Mouse (Mus musculus): ENCODE data around the gene Olfr92. TPM values are rescaled to one million over a fixed set of nuclear protein-coding genes. Genes with fewer than 3 reads are reported as not detected.

Gene Olfr92
- polyA plus RNA-seq (2012; rRNA removed) = not detected in 2 replicates

DNA sequence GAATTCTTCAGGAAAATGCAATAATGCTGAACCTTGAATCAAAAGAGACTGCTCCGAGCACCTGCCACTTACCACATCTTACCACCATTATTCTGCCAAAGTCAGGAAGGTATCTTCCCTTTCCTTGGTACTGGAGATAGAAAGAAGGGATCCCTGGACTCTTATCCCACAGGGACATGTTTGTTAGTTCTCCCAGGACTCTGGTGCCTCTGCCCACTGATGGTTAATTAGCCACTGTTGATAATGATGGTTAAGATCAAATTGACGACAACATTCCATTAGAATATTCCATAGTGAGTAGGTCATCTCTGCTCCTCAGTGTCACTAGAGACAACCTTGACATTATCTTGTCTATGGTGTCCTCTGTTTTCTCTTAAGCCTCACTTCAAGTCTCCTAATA, at the start of gene Olfr92:
Olfr92 (minus strand) TSS at position 101 of the 400 bp plus-strand sequence.

GRCm38 (mm10) chr17:37161394-37161793, 41.5 kb upstream of the Olfr92 start, which contains the start of gene Olfr93:
Gene Olfr93, minus strand, starts transcription at chr17:37161494.

DNA sequence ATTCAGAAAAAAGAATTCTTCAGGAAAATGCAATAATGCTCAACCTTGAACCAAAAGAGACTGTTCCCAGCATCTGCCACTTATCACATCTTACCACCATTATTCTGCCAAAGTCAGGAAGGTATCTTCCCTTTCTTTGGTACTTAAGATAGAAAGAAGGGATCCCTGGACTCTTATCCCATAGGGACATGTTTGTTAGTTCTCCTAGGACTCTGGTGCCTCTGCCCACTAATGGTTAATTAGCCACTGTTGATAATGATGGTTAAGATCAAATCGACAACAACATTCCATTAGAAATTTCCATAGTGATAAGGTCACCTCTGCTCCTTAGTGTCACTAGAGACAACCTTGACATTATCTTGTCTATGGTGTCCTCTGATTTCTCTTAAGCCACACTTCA, 21.7 kb downstream of the Olfr92 start, which contains the start of gene Olfr91:
Olfr91 (minus strand) TSS at position 101 of the 400 bp plus-strand sequence.

DNA sequence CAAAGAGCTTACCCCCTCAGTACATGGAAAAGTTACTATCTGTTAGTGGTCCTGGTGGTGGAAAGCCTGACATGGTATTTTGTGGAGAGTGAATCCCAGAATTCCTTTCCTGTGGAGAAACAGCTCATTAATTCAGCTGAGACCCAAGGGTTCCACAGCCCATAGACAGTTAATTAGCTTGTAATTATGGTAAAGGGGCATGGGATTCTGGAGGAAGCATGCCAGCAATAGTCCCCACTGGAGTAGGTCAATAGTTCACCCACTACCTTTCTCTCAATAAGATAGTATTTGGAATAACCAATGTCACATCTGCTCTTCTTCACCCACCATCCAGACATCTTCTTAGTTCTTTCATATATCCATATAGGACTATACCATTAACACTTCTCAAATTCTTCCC, 31.5 kb downstream of the Olfr92 start, which contains the start of gene Olfr90:
Olfr90 (minus strand) TSS at position 101 of the 400 bp plus-strand sequence.

Other genes with a start within 250 kb of the Olfr92 start
- not detected in 2 replicates for gene Trim40, start 230.0 kb downstream of the Olfr92 start, polyA plus RNA-seq (2012; rRNA removed)
- not detected in 2 replicates for gene Trim31, start 222.0 kb downstream of the Olfr92 start, polyA plus RNA-seq (2012; rRNA removed)
- 0.15 and 0.22 TPM in 2 replicates for gene Rnf39, start 177.2 kb downstream of the Olfr92 start, polyA plus RNA-seq (2012; rRNA removed)
- 147 and 182 TPM in 2 replicates for gene Ppp1r11, start 168.3 kb downstream of the Olfr92 start, polyA plus RNA-seq (2012; rRNA removed)
- 62.0 and 77.5 TPM in 2 replicates for gene Znrd1, start 161.5 kb downstream of the Olfr92 start, polyA plus RNA-seq (2012; rRNA removed)
- 7.1 and 7.4 TPM in 2 replicates for gene Znrd1as, start 161.5 kb downstream of the Olfr92 start, polyA plus RNA-seq (2012; rRNA removed)
- 0.61 and 0.72 TPM in 2 replicates for gene 2410137M14Rik, start 138.9 kb downstream of the Olfr92 start, polyA plus RNA-seq (2012; rRNA removed)
- gene H2-M5, start 130.6 kb downstream of the Olfr92 start, polyA plus RNA-seq (2012; rRNA removed) = 8.8 and 11.2 TPM in 2 replicates
- 133 and 194 TPM in 2 replicates for gene Zfp57, start 118.9 kb downstream of the Olfr92 start, polyA plus RNA-seq (2012; rRNA removed)
- gene Mog, start 96.7 kb downstream of the Olfr92 start, polyA plus RNA-seq (2012; rRNA removed) = not detected in 2 replicates
- 73.5 and 100.0 TPM in 2 replicates for gene Gabbr1, start 74.1 kb downstream of the Olfr92 start, polyA plus RNA-seq (2012; rRNA removed)
- not detected in 2 replicates for gene Olfr90, start 31.6 kb downstream of the Olfr92 start, polyA plus RNA-seq (2012; rRNA removed)
- not detected in 2 replicates for gene Olfr91, start 21.8 kb downstream of the Olfr92 start, polyA plus RNA-seq (2012; rRNA removed)
- gene Olfr93, start 41.4 kb upstream of the Olfr92 start, polyA plus RNA-seq (2012; rRNA removed) = not detected in 2 replicates
- gene Ubd, start 73.8 kb upstream of the Olfr92 start, polyA plus RNA-seq (2012; rRNA removed) = not detected in 2 replicates
- gene Olfr94, start 80.9 kb upstream of the Olfr92 start, polyA plus RNA-seq (2012; rRNA removed) = not detected in 2 replicates
- gene Olfr95, start 93.0 kb upstream of the Olfr92 start, polyA plus RNA-seq (2012; rRNA removed) = not detected in 2 replicates
- gene Olfr96, start 100.1 kb upstream of the Olfr92 start, polyA plus RNA-seq (2012; rRNA removed) = not detected in 2 replicates
- not detected in 2 replicates for gene Olfr97, start 117.2 kb upstream of the Olfr92 start, polyA plus RNA-seq (2012; rRNA removed)
- gene Olfr98, start 143.7 kb upstream of the Olfr92 start, polyA plus RNA-seq (2012; rRNA removed) = not detected in 2 replicates
- 0.97 and 1.1 TPM in 2 replicates for gene H2-M3, start 150.1 kb upstream of the Olfr92 start, polyA plus RNA-seq (2012; rRNA removed)
- gene Olfr99, start 163.4 kb upstream of the Olfr92 start, polyA plus RNA-seq (2012; rRNA removed) = not detected in 2 replicates
- gene Olfr101, start 184.2 kb upstream of the Olfr92 start, polyA plus RNA-seq (2012; rRNA removed) = not detected in 2 replicates
- gene Olfr102, start 197.0 kb upstream of the Olfr92 start, polyA plus RNA-seq (2012; rRNA removed) = not detected in 2 replicates
- not detected in 2 replicates for gene Olfr103, start 219.6 kb upstream of the Olfr92 start, polyA plus RNA-seq (2012; rRNA removed)
- not detected in 2 replicates for gene Olfr104-ps, start 239.5 kb upstream of the Olfr92 start, polyA plus RNA-seq (2012; rRNA removed)